Mouse (Mus musculus): ENCODE measurements around the gene Mctp1. TPM values are rescaled to one million over a fixed set of nuclear protein-coding genes. Genes with fewer than 3 reads are reported as not detected.

Gene Mctp1
- total RNA-seq, 2 experiments from 2014 or later = 43.7 to 53.1 TPM

DNA sequence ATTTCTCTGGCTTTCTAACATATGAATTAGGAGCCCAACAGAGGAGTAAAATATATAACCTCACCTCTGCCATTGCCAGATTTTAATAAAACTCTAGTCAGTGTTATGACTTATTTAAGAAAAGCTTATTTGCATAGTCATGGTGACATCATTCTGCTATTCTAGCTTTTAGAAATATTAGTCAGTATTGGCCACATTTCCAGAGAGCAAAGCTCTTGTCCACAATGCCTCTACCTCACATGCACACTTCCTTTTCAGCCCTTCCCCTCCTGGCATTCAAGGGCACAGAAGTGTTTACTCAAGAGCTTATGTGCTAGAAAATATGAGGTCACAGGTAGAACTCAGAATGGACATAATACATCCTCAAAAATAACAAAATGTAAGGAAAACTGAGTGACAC lies 206.9 kb downstream of the Mctp1 start:
- DNase-seq (ENCODE audit: low spot score in 2 of 2) = no peak
- intact Hi-C loops (cut with DNase I) = no loop called here

GRCm38 (mm10) chr13:76591692-76592091 lies 207.4 kb downstream of the Mctp1 start:
- no peak for DNase-seq (ENCODE audit: low spot score in 2 of 2)

GRCm38 (mm10) chr13:76592908-76593307 lies 208.6 kb downstream of the Mctp1 start:
- DNase-seq (ENCODE audit: low spot score in 2 of 2) = no peak
- intact Hi-C loops (cut with DNase I) = no loop called here

More at GRCm38 (mm10) chr13:76591692-76592091, 207.4 kb downstream of the Mctp1 start:
- intact Hi-C loops (cut with DNase I) = no loop called here

DNA sequence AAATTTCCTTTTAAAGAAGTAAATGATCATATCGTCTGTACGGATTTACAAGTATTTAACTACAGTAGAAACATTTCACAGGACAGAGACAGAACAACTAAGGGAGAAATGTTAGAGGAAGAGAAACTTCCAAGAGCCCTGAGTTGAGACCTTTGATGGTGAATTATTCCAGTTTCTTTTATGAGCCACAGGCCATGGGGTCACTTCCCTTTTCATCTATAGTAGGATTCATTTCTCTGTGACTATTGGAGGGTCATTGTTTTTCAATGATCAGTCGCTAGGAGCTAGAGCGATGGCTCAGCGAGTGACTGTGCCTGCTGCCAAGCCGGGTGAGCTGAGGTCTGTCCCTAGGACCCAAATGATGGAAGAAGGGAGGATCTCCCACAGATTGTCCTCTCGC lies 212.7 kb downstream of the Mctp1 start:
- DNase-seq (ENCODE audit: low spot score in 2 of 2) = no peak
- intact Hi-C loops (cut with DNase I) = no loop called here

DNA sequence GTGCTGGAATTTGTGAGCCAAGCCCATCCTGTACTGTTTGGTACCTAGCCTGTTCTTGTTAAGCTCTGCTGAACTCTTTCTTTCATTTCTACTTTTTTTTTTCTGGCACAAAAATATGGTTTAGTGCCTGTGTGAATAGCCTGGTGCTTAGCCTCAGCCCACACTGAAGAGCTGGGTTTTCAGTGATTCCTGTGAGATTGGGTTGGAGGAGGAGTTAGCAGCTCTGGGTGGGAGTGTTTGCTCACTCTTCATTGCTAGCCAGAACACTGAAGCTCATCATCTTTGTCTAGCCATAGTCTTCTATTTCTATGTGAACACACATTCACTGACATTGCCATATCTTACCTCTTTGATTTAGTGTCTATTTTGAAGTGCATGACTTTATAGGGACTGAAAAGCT lies 225.1 kb downstream of the Mctp1 start:
- intact Hi-C loops (cut with DNase I) = no loop called here
- DNase-seq (ENCODE audit: low spot score in 2 of 2) = no peak

DNA sequence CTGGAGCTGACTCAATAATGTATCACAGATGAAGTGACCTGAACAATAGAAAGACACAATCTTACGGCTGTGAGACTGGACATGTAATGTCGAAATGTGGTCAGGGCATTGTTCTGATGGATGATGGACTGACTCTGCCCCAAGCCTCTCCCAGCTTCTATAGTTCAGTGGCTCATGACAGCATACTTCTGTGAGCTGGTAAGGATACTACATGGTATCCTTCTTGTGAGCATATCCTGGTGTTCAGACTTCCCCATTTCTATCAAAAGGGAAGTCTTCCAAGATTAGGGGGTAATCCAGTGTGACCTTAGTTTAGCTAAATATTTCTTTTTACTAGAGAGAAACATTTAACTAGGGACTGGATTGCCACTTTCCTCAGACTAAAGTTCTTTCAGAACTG lies 227.2 kb downstream of the Mctp1 start:
- intact Hi-C loops (cut with DNase I) = no loop called here

DNA sequence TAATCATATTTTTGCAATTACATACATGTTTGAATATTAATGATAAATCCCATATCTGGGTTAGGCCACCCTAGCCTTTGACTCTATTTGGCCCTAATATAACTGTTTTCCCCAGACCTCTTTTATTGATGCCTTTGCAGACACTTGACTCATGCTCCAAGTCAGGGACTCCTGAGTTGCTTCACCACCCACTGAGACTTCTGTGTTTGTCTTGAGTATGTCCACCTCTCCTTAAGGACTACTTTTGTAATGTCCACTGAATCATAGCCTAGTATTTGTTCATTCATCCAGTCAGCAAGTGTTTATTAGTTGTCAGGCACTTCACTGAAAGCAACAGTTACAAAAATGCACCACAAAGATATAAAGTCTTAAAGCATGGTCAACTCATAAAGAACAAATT lies 235.8 kb downstream of the Mctp1 start:
- intact Hi-C loops (cut with DNase I) = no loop called here
- no peak for DNase-seq (ENCODE audit: low spot score in 2 of 2)

More for the DNA sequence above, 227.2 kb downstream of the Mctp1 start:
- no peak for DNase-seq (ENCODE audit: low spot score in 2 of 2)

- DNase-seq (ENCODE audit: low spot score in 2 of 2) = no peak
- intact Hi-C loops (cut with DNase I) = no loop called here
These were observed 236.2 kb downstream of the Mctp1 start for GRCm38 (mm10) chr13:76620525-76620924.

GRCm38 (mm10) chr13:76633707-76634106 lies 249.4 kb downstream of the Mctp1 start:
- intact Hi-C loops (cut with DNase I) = no loop called here
- DNase-seq (ENCODE audit: low spot score in 2 of 2) = no peak

DNA sequence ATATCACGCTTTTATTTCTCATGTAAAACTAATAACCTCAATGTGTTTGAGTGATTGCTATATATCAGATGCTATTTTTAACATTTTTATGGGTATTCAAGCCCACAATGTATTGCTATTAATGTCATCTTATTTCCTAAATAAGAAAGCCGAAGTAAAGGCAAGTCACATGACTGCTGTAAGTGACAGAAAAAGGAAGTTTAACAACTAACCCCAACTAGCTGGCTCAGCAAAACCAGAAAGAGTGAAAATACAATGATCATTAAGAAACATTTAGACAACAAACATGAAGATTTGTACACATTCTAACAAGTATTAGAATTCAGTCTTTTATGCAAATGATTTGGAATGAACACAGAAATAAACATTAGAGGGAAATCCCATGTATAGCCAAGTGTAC lies 253.9 kb downstream of the Mctp1 start:
- intact Hi-C loops (cut with DNase I) = no loop called here
- no peak for DNase-seq (ENCODE audit: low spot score in 2 of 2)

DNA sequence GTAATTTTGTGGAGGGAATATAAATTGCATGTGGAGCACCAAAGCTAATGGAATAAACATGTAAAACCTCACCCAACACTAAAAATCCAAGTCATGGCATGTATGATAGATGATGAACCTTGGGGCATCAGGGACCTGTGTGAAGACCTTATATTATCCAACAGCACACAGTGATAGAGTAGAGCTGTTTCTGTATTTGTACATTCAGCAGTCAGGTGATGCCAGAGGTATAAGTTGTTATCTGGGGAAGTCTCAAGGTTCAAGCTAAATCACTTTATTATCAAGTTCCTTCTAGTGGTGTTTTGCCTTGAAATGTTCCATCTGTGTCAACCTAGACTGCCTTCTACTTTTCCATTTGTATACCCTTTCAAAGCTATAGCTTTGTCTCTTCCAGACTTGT lies 275.2 kb downstream of the Mctp1 start:
- intact Hi-C loops (cut with DNase I) = no loop called here

GRCm38 (mm10) chr13:76681286-76681685 lies 297.0 kb downstream of the Mctp1 start:
- no peak for DNase-seq (ENCODE audit: low spot score in 2 of 2)
- intact Hi-C loops (cut with DNase I) = loop anchor here (5.0 kb wide), 3 partner anchors 249 to 464 kb away; no protein-coding TSS in a partner anchor

More for the DNA sequence above, 275.2 kb downstream of the Mctp1 start:
- no peak for DNase-seq (ENCODE audit: low spot score in 2 of 2)

- intact Hi-C loops (cut with DNase I) = no loop called here
- no peak for DNase-seq (ENCODE audit: low spot score in 2 of 2)
These were observed 305.0 kb downstream of the Mctp1 start for GRCm38 (mm10) chr13:76689349-76689748.

GRCm38 (mm10) chr13:76690143-76690542 lies 305.8 kb downstream of the Mctp1 start:
- DNase-seq (ENCODE audit: low spot score in 2 of 2) = no peak
- intact Hi-C loops (cut with DNase I) = no loop called here

DNA sequence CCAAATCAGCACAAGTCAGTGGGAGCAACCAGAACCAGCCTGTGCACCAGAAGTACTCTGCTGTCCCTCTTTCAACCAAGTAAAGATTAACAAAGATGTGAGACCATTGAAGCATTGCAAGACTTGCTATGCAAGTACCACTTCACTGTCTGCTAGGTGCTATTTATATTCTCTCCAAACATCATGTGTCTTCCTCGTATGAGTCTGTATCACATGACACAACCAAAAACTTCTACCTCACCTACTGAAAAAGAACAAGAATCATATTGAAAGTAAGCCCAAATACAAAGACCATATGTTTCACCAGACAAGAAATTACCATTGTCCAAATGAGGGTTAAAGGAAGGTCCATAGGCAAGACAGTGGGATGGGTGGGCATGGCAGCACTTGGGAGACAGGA lies 306.4 kb downstream of the Mctp1 start:
- intact Hi-C loops (cut with DNase I) = no loop called here
- DNase-seq (ENCODE audit: low spot score in 2 of 2) = no peak

DNA sequence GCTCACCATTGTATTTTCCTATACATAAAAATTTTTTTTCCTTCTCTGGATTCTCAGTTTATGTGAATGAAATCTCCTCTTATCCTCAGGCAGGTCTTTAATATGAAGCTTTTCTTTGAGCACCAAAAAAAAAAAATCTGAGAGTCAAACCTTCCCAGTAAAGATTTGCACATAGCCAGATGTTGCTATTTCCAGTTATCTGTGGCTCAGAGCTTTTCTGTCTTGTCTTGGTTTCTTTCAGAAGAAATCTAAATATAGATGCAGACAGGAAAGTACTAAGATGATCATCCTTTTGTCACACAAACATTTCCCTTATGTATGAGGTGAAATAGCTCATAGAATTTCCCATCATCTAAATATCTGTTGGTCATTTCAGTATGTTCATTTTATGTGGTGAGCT lies 349.7 kb downstream of the Mctp1 start:
- DNase-seq (ENCODE audit: low spot score in 2 of 2) = no peak
- intact Hi-C loops (cut with DNase I) = no loop called here

GRCm38 (mm10) chr13:76750663-76751429 lies 366.5 kb downstream of the Mctp1 start:
- intact Hi-C loops (cut with DNase I) = no loop called here
- no peak for DNase-seq (ENCODE audit: low spot score in 2 of 2)

GRCm38 (mm10) chr13:76759832-76760490 lies 375.6 kb downstream of the Mctp1 start:
- DNase-seq (ENCODE audit: low spot score in 2 of 2) = peak in 1 of 2 experiments; percentile 34
- intact Hi-C loops (cut with DNase I) = no loop called here

- DNase-seq (ENCODE audit: low spot score in 2 of 2) = no peak
- intact Hi-C loops (cut with DNase I) = loop anchor here (10.0 kb wide), 1 partner anchor 1375 kb away; no protein-coding TSS in a partner anchor
These were observed 415.3 kb downstream of the Mctp1 start for GRCm38 (mm10) chr13:76799662-76800061.

GRCm38 (mm10) chr13:76801126-76801632 lies 416.8 kb downstream of the Mctp1 start:
- intact Hi-C loops (cut with DNase I) = loop anchor here (10.0 kb wide), 1 partner anchor 1374 kb away; no protein-coding TSS in a partner anchor
- no peak for DNase-seq (ENCODE audit: low spot score in 2 of 2)

Measured in left cerebral cortex, postnatal 36 days (tissue).